Mouse (Mus musculus) thymus, adult 2 months (tissue): ENCODE measurements around the gene Prrt1.
A peak's percentile ranks its signal among the peaks of the same experiment; 100 is the strongest.

Experiments
- CTCF ChIP-seq: fragments of 200-500 bp; IDR thresholded peaks from 2 replicates; pipeline ENCODE4 v1.5.1; 2012; ENCODE audit warnings: mild to moderate bottlenecking, control low read depth, low read length, moderate library complexity, borderline replicate concordance; ENCODE audit not compliant: control insufficient read depth, poor library complexity, insufficient read depth; ENCODE audit errors: extremely low read depth
- POLR2A ChIP-seq: fragments of 200-500 bp; IDR thresholded peaks from 2 replicates; pipeline ENCODE4 v1.6.1; 2012; ENCODE audit warnings: mild to moderate bottlenecking, low read length, control low read depth, moderate library complexity; ENCODE audit not compliant: control insufficient read depth, poor library complexity, insufficient read depth; ENCODE audit errors: extremely low read depth

DNA sequence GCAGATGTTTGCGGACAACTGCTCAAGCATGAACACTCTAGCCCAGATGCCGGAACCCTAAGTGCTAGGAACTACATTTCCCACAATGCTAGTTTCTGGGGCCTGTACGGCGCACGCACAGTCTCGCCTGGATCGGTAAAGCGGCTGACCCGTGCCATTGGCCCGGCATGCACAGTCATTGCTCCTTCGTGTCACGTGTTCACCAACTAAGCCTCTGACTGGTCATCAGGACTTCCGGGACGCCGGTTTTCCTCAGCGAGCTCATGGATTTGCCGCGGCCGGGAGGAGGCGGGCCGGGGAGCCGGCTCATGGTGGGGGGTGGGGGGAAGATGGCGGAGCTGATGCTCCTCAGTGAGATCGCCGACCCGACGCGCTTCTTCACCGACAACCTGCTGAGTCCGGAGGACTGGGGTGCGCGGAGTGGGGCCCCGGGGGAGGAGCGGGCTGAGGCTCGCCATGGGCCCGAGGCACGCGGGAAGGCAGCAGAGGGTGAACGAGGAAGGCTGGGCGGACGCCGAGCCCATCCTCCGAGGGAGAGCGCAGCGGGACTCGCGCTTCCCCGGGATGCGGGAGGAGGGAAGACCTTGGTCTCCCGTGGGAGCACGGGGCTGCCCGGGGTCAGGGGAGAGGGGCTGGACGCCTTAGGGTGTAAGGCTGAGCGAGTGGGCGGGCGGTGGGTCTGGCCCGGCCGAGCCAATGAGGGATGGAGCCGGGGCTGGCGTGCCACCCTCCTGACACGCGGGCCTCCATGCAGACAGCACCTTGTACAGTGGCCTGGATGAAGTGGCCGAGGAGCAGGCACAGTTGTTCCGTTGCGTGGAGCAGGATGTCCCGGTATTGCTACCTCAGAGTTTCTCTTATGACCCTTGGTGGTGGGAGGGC is 17.8 kb downstream of the Prrt1 start, which contains the start of gene Atf6b:
- TF ChIP-seq POLR2A: peak; percentile 64; the same call in 1 of the 2 replicates
- TF ChIP-seq CTCF: no peak
